Comparison of ENCODE assay signal across 28 mouse cellular contexts in genomic region chr9:98264916-98265315, GRCm38 (mm10). TPM values are rescaled to one million over a fixed set of nuclear protein-coding genes. Genes with fewer than 3 reads are reported as not detected.
A peak's percentile ranks its signal among the peaks of the same experiment; 100 is the strongest.
DNase-seq lines count a peak whose midpoint lies in the region; ATAC-seq and TF ChIP-seq lines count a peak whose summit lies in the region.
"Had no signal": no experiment of that assay in that cellular context is flagged by ENCODE, and none has a peak within 500 bp of the region (broad histone marks: within the 10 kb centered on the region; RNA-seq: fewer than 3 reads in every experiment).

No protein-coding gene starts in this region.

- no peaks in the 10 kb centered on the region for H3K9me3 ChIP-seq in forebrain, embryonic 14.5 days (replicated peaks; ENCODE audit: control insufficient read depth, low read length)
- no peaks in the 10 kb centered on the region for H3K9me3 ChIP-seq in forebrain, embryonic 13.5 days (replicated peaks)
- H3K9me3 ChIP-seq: embryonic facial prominence, embryonic 12.5 days; embryonic facial prominence, embryonic 15.5 days; forebrain, embryonic 12.5 days; heart, embryonic 12.5 days; heart, embryonic 15.5 days; hindbrain, embryonic 10.5 days; hindbrain, embryonic 13.5 days had no signal

- H3K27ac ChIP-seq in forebrain, embryonic 14.5 days (ENCODE audit: low read depth, low read length), result no peak overlapping the region
- no peak overlapping the region for H3K27ac ChIP-seq in forebrain, embryonic 13.5 days
- no peak overlapping the region for H3K27ac ChIP-seq in layer of hippocampus, adult 2 months
- H3K27ac ChIP-seq: embryonic facial prominence, embryonic 12.5 days; embryonic facial prominence, embryonic 15.5 days; forebrain, embryonic 12.5 days; gastrocnemius, adult 2 months; heart, embryonic 15.5 days; hindbrain, embryonic 10.5 days; hindbrain, embryonic 13.5 days; hindbrain, postnatal 0 days had no signal

- H3K4me3 ChIP-seq in forebrain, embryonic 14.5 days (ENCODE audit: low read depth, low read length), result no peak overlapping the region
- H3K4me3 ChIP-seq in forebrain, embryonic 13.5 days, result no peak overlapping the region
- H3K4me3 ChIP-seq in layer of hippocampus, adult 2 months, result no peak overlapping the region
- H3K4me3 ChIP-seq: embryonic facial prominence, embryonic 12.5 days; embryonic facial prominence, embryonic 15.5 days; forebrain, embryonic 12.5 days; gastrocnemius, adult 2 months; heart, embryonic 12.5 days; heart, embryonic 15.5 days; hindbrain, embryonic 10.5 days; hindbrain, embryonic 13.5 days had no signal

- ATAC-seq in forebrain, embryonic 14.5 days, result no peak
- ATAC-seq in forebrain, embryonic 13.5 days, result no peak
- ATAC-seq: activated CD4-positive, CD25-positive, alpha-beta regulatory T cell, adult 4 months; hindbrain, postnatal 0 days; inflammation-experienced regulatory T-cells, adult 6 months had no signal

- H3K4me2 ChIP-seq in forebrain, embryonic 14.5 days (ENCODE audit: low read length), result no peak overlapping the region
- no peak overlapping the region for H3K4me2 ChIP-seq in forebrain, embryonic 13.5 days
- H3K4me2 ChIP-seq: embryonic facial prominence, embryonic 12.5 days; embryonic facial prominence, embryonic 15.5 days; forebrain, embryonic 12.5 days; heart, embryonic 12.5 days; heart, embryonic 15.5 days; hindbrain, embryonic 13.5 days had no signal

- no peak overlapping the region for H3K9ac ChIP-seq in forebrain, embryonic 14.5 days (ENCODE audit: low read length)
- no peak overlapping the region for H3K9ac ChIP-seq in forebrain, embryonic 13.5 days
- H3K9ac ChIP-seq: embryonic facial prominence, embryonic 12.5 days; embryonic facial prominence, embryonic 15.5 days; forebrain, embryonic 12.5 days; heart, embryonic 12.5 days; heart, embryonic 15.5 days; hindbrain, embryonic 13.5 days had no signal

- no peak for TF ChIP-seq CTCF in layer of hippocampus, adult 2 months (conservative IDR thresholded peaks at IDR 0.05)

- 45% methylated on average over 5 of the region's 5 CpGs for WGBS in forebrain, embryonic 14.5 days
- 57% methylated on average over 5 of the region's 5 CpGs for WGBS in forebrain, embryonic 13.5 days

- DNase-seq in forebrain, embryonic 14.5 days (ENCODE audit: low spot score), result peak; percentile 49
- peak; percentile 16 for DNase-seq in layer of hippocampus, adult 11-12 months (ENCODE audit: low spot score)
- no peak for DNase-seq in layer of hippocampus, adult 2 months (ENCODE audit: low spot score in 2 of 2)
- DNase-seq in right cerebral cortex, adult 18-20 months, result peak; percentile 8
- no peak for DNase-seq in right cerebral cortex, postnatal 14 days
- DNase-seq in gastrocnemius, adult 8-10 months (ENCODE audit: low spot score in 2 of 2), result no peak
- DNase-seq: adrenal gland, adult 8-10 months; adrenal gland, postnatal 25 days; cerebellum, adult 11 months; cerebellum, adult 2 months; cerebellum, adult 9-11 months; cerebellum, postnatal 25 days; gastrocnemius, adult 2 months; gastrocnemius, postnatal 25 days; heart, adult 18-20 months; heart, postnatal 10 days; heart, postnatal 36 days had no signal

- no peaks in the 10 kb centered on the region for H3K36me3 ChIP-seq in forebrain, embryonic 14.5 days (ENCODE audit: control insufficient read depth, insufficient read depth, low read length)
- H3K36me3 ChIP-seq in forebrain, embryonic 13.5 days (ENCODE audit: poor library complexity, severe bottlenecking), result no peaks in the 10 kb centered on the region
- H3K36me3 ChIP-seq: embryonic facial prominence, embryonic 12.5 days; embryonic facial prominence, embryonic 15.5 days; forebrain, embryonic 12.5 days; heart, embryonic 12.5 days; heart, embryonic 15.5 days; hindbrain, embryonic 10.5 days; hindbrain, embryonic 13.5 days had no signal

- H3K4me1 ChIP-seq in forebrain, embryonic 14.5 days (ENCODE audit: control insufficient read depth, insufficient read depth, low read length), result no peaks in the 10 kb centered on the region
- H3K4me1 ChIP-seq in forebrain, embryonic 13.5 days, result no peaks in the 10 kb centered on the region
- H3K4me1 ChIP-seq: embryonic facial prominence, embryonic 12.5 days; embryonic facial prominence, embryonic 15.5 days; forebrain, embryonic 12.5 days; heart, embryonic 12.5 days; heart, embryonic 15.5 days; hindbrain, embryonic 13.5 days had no signal

- no peaks in the 10 kb centered on the region for H3K27me3 ChIP-seq in forebrain, embryonic 14.5 days (replicated peaks; ENCODE audit: control insufficient read depth, insufficient read depth, low read length)
- no peaks in the 10 kb centered on the region for H3K27me3 ChIP-seq in forebrain, embryonic 13.5 days
- H3K27me3 ChIP-seq: embryonic facial prominence, embryonic 12.5 days; embryonic facial prominence, embryonic 15.5 days; forebrain, embryonic 12.5 days; heart, embryonic 15.5 days; hindbrain, embryonic 13.5 days had no signal

RNA-seq across cellular contexts. Expression of gene Nmnat3, which starts 22.3 kb away (rescaled TPM):
- polyA plus RNA-seq in forebrain, embryonic 14.5 days (2014; fragmentation: Nextera tagmentation; extraction: Ambion mirVana), result 2.5 and 2.8 TPM in 2 replicates
- 2.0 and 2.3 TPM in 2 replicates for polyA plus RNA-seq in forebrain, embryonic 13.5 days (2015; fragmentation: Nextera tagmentation; extraction: Ambion mirVana)
- 1 to 10 TPM; 1.9 to 2.1 TPM for total RNA-seq in layer of hippocampus, adult 2 months (2021)
- 10 to 100 TPM; 10.6 to 13.6 (median 12.0) TPM for total RNA-seq in gastrocnemius, adult 8-10 months (2022)

Comparison
In these comparisons a context has a peak if more than half of its experiments do, and no peak if none do; other contexts are left out.
1. DNase-seq: peak in forebrain, embryonic 14.5 days (single experiment), layer of hippocampus, adult 11-12 months (single experiment) and right cerebral cortex, adult 18-20 months (single experiment); none in layer of hippocampus, adult 2 months (0 of 2), right cerebral cortex, postnatal 14 days (single experiment) and gastrocnemius, adult 8-10 months (0 of 2).